Mouse (Mus musculus) midbrain, embryonic 14.5 days (tissue): ENCODE measurements around the gene Raph1. TPM values are rescaled to one million over a fixed set of nuclear protein-coding genes. Genes with fewer than 3 reads are reported as not detected.
A peak's percentile ranks its signal among the peaks of the same experiment; 100 is the strongest.

ENCODE experiments used
- ATAC-seq: fragments of 200-750 bp; cut with Nextera tagmentation; 2 replicates; pipeline ENCODE4 v1.8.0; 2017; ENCODE audit warnings: moderate number of reproducible peaks, moderate library complexity; ENCODE audit not compliant: low FRiP score, low TSS enrichment
- DNase-seq: peaks from one replicate; pipeline ENCODE4 v3.0.0-alpha.2; 2015
- H3K27ac ChIP-seq: fragments of 300-500 bp; sonication (generic); replicated peaks from 2 replicates; pipeline ENCODE4 v1.5.1; 2014; ENCODE audit warnings: mild to moderate bottlenecking, low read depth, low read length, moderate library complexity
- H3K27me3 ChIP-seq: fragments of 300-500 bp; sonication (generic); 2 replicates; pipeline ENCODE4 v1.6.1; 2014; ENCODE audit warnings: low read length, control low read depth, mixed read lengths; ENCODE audit not compliant: control insufficient read depth, insufficient read depth
- H3K36me3 ChIP-seq: fragments of 300-500 bp; sonication (generic); 2 replicates; pipeline ENCODE4 v1.6.1; 2014; ENCODE audit warnings: low read length, control low read depth; ENCODE audit not compliant: control insufficient read depth, insufficient read depth
- H3K4me1 ChIP-seq: fragments of 300-500 bp; sonication (generic); 2 replicates; pipeline ENCODE4 v1.6.1; 2014; ENCODE audit warnings: mild to moderate bottlenecking, antibody characterized with exemption, low read length, control low read depth; ENCODE audit not compliant: control insufficient read depth, insufficient read depth
- H3K4me2 ChIP-seq: fragments of 300-500 bp; sonication (generic); 2 replicates; pipeline ENCODE4 v1.6.1; 2014; ENCODE audit warnings: mild to moderate bottlenecking, low read length, moderate library complexity
- H3K4me3 ChIP-seq: fragments of 300-500 bp; sonication (generic); replicated peaks from 2 replicates; pipeline ENCODE4 v1.5.1; 2014; ENCODE audit warnings: low read depth, low read length
- H3K9ac ChIP-seq: fragments of 300-500 bp; sonication (generic); replicated peaks from 2 replicates; pipeline ENCODE4 v1.6.1; 2014; ENCODE audit warnings: mild to moderate bottlenecking, low read length, moderate library complexity
- H3K9me3 ChIP-seq: fragments of 300-500 bp; sonication (generic); 2 replicates; pipeline ENCODE4 v1.6.1; 2016; ENCODE audit warnings: low read length, control low read depth, mixed read lengths; ENCODE audit not compliant: control insufficient read depth
- WGBS: fragments of 180-500 bp; shearing (Covaris S2); extraction: QIAGEN DNeasy Blood & Tissue Kit; methylation state at CpG from one replicate; pipeline ENCODE4 v1.1.7; 2014; 5-methylcytosine and 5-hydroxymethylcytosine counted together
- polyA plus RNA-seq: library from polyadenylated mRNA; unstranded; fragments of >200 nt; fragmentation: Nextera tagmentation; extraction: Ambion mirVana; gene quantifications from 2 replicates; pipeline ENCODE4 v1.2.1, GENCODE M21; 2014

The Raph1 gene
- polyA plus RNA-seq, 1 experiment from 2014 or later = 25.5 TPM

DNA sequence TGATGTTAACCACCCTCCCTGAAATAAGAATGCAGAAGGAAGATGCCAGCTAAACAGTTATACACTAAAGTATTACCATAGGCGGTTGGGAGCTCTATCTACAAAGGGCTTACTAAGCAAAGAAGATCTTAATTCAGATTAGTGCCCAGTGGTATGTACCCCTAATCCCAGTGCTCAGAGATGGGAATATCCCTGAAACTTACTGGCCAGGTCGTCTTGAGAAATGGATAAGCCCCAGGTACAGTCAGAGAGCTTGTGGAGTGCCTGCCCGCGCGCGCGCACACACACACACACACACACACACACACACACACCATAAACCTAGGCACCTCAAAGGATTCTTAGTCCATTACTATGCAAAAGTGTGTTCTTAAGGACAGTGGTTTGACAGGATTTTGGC, 2.8 kb upstream of the Raph1 start:
- no peaks in the 10 kb centered on the region for H3K9me3 ChIP-seq
- H3K27me3 ChIP-seq = no peaks in the 10 kb centered on the region
- H3K4me2 ChIP-seq = no peak overlapping the region
- WGBS = 91% methylated on average over 7 of the region's 7 CpGs
- no peak overlapping the region for H3K4me3 ChIP-seq
- no peak overlapping the region for H3K9ac ChIP-seq
- H3K27ac ChIP-seq = no peak overlapping the region
- no peak for DNase-seq
- H3K4me1 ChIP-seq = peaks cover 2% of the 10 kb centered on the region; the same call in 1 of the 2 replicates
- H3K36me3 ChIP-seq = no peaks in the 10 kb centered on the region
- no peak for ATAC-seq

DNA sequence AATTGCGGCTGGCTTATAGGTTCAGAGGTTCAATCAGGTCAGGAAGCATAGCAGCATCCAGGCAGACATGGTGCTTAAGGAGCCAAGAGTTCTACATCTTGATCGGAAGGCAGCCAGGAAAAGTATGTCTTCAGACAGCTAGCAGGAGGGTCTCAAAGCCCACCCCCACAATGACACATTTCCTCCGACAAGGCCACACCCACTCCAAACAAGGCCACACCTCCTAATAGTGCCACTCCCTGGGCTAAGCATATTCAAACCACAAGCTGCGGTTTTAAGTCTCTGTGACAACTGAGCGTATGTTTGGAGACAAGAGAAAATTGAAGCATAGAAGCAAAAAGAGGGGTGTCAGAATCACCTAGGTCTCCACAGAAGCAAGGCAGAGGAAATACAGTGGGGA, 2.3 kb upstream of the Raph1 start:
- no peaks in the 10 kb centered on the region for H3K9me3 ChIP-seq
- ATAC-seq (no peak), DNase-seq (no peak)
- no peak overlapping the region for H3K4me2 ChIP-seq
- WGBS = 63% methylated on average over 5 of the region's 5 CpGs
- H3K27me3 ChIP-seq = no peaks in the 10 kb centered on the region
- peaks cover 5% of the 10 kb centered on the region; the same call in 1 of the 2 replicates for H3K4me1 ChIP-seq
- no peaks in the 10 kb centered on the region for H3K36me3 ChIP-seq
- H3K4me3 ChIP-seq = no peak overlapping the region
- no peak overlapping the region for H3K27ac ChIP-seq
- no peak overlapping the region for H3K9ac ChIP-seq

DNA sequence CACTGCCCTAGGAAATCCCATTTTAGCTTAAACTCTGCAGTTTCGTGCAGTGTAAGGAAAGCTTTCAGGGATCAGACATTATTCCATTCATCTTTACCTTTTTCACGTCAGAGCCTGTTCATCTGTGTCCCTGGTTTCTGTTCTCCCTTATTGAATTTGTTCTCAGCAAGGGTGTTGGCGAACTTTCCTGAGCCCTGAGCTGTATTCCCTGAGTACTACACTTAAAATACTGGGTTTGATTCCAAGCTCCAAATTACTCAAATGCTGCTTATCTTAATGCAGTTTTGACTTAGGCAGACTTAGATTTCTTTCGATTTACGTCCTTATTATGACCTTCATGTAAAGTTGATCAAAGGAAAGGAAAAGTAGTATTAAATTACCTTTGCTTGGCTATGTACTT, 417 bp upstream of the Raph1 start:
- H3K4me3 ChIP-seq = peak overlapping the region; percentile 99
- H3K4me1 ChIP-seq = peaks cover 9% of the 10 kb centered on the region
- H3K4me2 ChIP-seq = peak overlapping the region; percentile 75
- ATAC-seq (no peak), DNase-seq (no peak)
- 25% methylated on average over 5 of the region's 5 CpGs for WGBS
- peak overlapping the region; percentile 98 for H3K27ac ChIP-seq
- no peaks in the 10 kb centered on the region for H3K36me3 ChIP-seq
- no peaks in the 10 kb centered on the region; the same call in 1 of the 2 replicates for H3K9me3 ChIP-seq
- no peaks in the 10 kb centered on the region for H3K27me3 ChIP-seq
- H3K9ac ChIP-seq = peak overlapping the region; percentile 97

DNA sequence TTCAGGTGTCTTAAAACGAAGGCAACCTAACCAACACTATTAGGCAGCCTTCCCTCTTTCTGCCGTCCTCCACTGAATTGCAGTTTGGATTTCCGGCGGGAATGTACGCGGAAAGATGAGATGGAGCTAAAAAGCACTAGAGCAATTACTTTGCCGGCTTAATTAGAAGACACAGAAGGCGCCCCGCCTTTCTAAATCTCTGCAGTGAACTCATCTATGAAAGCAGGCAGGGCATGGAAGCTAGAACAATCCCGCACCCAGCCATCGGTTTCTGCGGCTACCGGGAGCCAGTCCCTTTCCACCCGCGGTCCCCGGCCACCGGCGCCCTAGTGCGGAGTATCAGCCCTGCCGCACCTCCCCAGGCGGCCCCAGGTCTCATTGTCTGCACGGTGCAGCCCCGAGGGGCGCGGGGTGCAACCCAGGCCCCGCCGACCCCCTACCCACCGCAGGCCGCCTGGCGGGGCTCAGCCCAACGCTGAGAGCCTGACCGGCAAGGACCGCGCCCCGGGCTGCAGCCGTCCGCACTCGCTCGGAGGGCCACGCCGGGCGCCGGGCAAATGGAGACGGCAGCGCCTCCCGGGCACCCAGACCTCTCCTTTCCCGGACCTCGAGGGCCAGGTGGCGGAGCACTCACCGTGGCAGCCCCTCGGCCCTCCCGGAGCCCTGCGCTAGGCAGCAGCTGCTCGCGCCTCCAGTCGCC, 823 bp downstream of the Raph1 start:
- ATAC-seq = peak; percentile 76
- no peaks in the 10 kb centered on the region for H3K27me3 ChIP-seq
- peak overlapping the region; percentile 98 for H3K27ac ChIP-seq
- peaks cover 4% of the 10 kb centered on the region; the same call in 1 of the 2 replicates for H3K9me3 ChIP-seq
- peaks cover 5% of the 10 kb centered on the region; the same call in 1 of the 2 replicates for H3K36me3 ChIP-seq
- peak overlapping the region; percentile 75 for H3K4me2 ChIP-seq
- peak overlapping the region; percentile 97 for H3K9ac ChIP-seq
- WGBS = under 1% methylated on average over 54 of the region's 56 CpGs
- peak; percentile 71 for DNase-seq
- peak overlapping the region; percentile 99 for H3K4me3 ChIP-seq
- peaks cover 9% of the 10 kb centered on the region for H3K4me1 ChIP-seq

GRCm38 (mm10) chr1:60565270-60565920, 1.5 kb downstream of the Raph1 start:
- ATAC-seq = no peak
- H3K9ac ChIP-seq = peak overlapping the region; percentile 97
- H3K4me1 ChIP-seq = peaks cover 9% of the 10 kb centered on the region
- peak; percentile 72 for DNase-seq
- H3K27me3 ChIP-seq = no peaks in the 10 kb centered on the region
- peaks cover 6% of the 10 kb centered on the region; the same call in 1 of the 2 replicates for H3K36me3 ChIP-seq
- under 1% methylated on average over 13 of the region's 13 CpGs for WGBS
- peak overlapping the region; percentile 99 for H3K4me3 ChIP-seq
- peak overlapping the region; percentile 98 for H3K27ac ChIP-seq
- H3K4me2 ChIP-seq = peak overlapping the region; percentile 75
- peaks cover 4% of the 10 kb centered on the region; the same call in 1 of the 2 replicates for H3K9me3 ChIP-seq

- Histone ChIP-seq H3K4me2 (peak overlapping the region; percentile 75), H3K27me3 (no peaks in the 10 kb centered on the region), H3K9ac (0 out of 2 replicates have a peak overlapping the region, but pooled peaks have one; percentile 97), H3K36me3 (peaks cover 6% of the 10 kb centered on the region; the same call in 1 of the 2 replicates), H3K9me3 (peaks cover 4% of the 10 kb centered on the region; the same call in 1 of the 2 replicates), H3K27ac (no peak overlapping the region), H3K4me3 (peak overlapping the region; percentile 99), H3K4me1 (peaks cover 9% of the 10 kb centered on the region)
- ATAC-seq = no peak
- WGBS = 83% methylated on average over 5 of the region's 5 CpGs
- DNase-seq = no peak
Observed at GRCm38 (mm10) chr1:60564691-60565090, 2.2 kb downstream of the Raph1 start.

GRCm38 (mm10) chr1:60563021-60563420, 3.9 kb downstream of the Raph1 start:
- peaks cover 4% of the 10 kb centered on the region; the same call in 1 of the 2 replicates for H3K9me3 ChIP-seq
- peaks cover 9% of the 10 kb centered on the region for H3K4me1 ChIP-seq
- H3K4me2 ChIP-seq = no peak overlapping the region
- H3K36me3 ChIP-seq = peaks cover 6% of the 10 kb centered on the region; the same call in 1 of the 2 replicates
- H3K27ac ChIP-seq = no peak overlapping the region
- DNase-seq = no peak
- H3K9ac ChIP-seq = no peak overlapping the region
- H3K4me3 ChIP-seq = no peak overlapping the region
- no peak for ATAC-seq
- H3K27me3 ChIP-seq = no peaks in the 10 kb centered on the region

GRCm38 (mm10) chr1:60543681-60544080, 23.2 kb downstream of the Raph1 start:
- Histone ChIP-seq H3K27ac (no peak overlapping the region), H3K36me3 (no peaks in the 10 kb centered on the region), H3K27me3 (no peaks in the 10 kb centered on the region), H3K9me3 (no peaks in the 10 kb centered on the region), H3K9ac (no peak overlapping the region), H3K4me3 (no peak overlapping the region), H3K4me1 (no peaks in the 10 kb centered on the region), H3K4me2 (no peak overlapping the region)
- ATAC-seq (no peak), DNase-seq (no peak)
- 27% methylated on average over 1 of the region's 1 CpGs for WGBS
